Mouse (Mus musculus): ENCODE results near the gene Tbc1d30.

Gene Tbc1d30

DNA sequence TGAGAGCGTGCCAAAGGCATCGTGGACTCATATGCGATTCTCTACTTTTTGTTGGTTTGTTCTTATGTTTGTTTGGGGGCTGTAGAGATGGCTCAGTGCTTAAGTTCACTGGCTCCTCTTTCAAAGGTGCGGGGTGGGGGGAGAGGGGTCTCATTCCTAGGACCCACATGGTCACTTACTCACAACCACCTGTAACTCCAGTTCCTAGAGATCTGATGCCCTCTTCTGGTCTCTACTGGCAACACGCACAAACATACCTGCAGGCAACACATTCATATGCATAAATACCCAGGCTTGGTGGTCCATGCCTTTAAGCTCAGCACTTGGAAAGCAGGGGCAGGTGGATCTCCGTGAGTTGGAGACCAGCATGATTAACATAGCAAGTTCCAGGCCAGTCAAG, 125.4 kb downstream of the Tbc1d30 start:
- DNase-seq (ENCODE audit: low spot score) = no peak

DNA sequence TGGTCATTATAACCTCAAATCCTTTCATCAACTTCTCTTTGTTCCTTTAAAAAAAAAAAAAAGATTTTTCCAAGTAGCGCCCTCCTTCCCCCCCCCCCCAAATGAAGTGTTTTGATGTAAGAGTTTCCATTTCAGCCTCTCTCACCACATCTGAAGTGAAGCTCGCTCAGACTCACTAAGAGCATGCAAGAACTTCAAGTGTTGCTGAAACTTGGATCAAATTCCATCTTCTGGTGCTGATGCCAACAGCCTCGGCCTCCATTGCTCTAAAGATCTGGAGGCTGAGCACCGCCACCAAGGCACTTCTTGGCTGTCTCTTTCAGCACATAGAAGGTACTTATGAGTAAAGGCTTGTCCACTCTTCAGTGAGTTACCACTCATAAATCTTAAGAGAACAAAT, 128.2 kb downstream of the Tbc1d30 start:
- DNase-seq (ENCODE audit: low spot score) = no peak

DNA sequence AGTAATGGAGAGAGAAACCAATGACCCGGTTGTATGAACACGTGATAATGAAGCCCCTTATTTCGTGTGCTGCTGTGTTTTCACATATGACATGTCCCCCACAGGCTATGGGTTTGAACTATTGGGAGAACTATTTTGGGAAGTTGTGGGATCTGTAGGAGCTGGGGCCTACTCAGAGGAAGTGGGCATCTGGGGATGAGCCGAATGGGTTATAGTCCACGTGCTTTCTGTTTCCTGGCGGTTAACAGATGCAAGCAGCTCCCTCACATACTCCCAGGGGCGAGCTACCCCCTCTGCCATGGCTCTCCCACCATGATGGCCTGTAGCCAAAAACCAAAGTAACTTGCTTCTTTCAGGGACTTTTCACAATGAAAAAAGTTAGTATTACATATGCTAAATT, 132.5 kb downstream of the Tbc1d30 start:
- DNase-seq (ENCODE audit: low spot score) = no peak

DNA sequence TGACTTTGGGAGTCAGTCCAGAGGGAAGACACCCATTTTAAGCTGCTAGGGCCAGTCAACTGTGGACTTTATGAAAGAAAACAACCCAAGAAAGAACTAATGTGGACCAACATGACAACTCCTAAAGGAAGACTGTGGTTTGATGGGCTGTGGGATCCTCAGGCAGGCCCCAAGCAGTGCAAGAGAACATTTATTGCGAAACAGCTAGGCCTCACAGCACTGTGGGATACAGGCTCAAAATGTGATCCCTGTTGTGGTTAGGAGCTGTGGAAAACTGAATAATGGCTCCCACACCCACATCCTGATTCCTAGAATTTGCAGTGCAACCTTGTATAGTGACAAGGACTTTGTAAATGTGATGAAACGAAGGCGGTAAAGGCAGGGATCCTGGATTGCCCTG, 134.3 kb downstream of the Tbc1d30 start:
- no peak for DNase-seq (ENCODE audit: low spot score)
